Mouse (Mus musculus) liver, embryonic 14.5 days (tissue): ENCODE measurements at regions not wholly inside any gene's neighbourhood (a gene's known extent, or its start where the extent isn't known, plus 50 kb on each side); places are given as distances from the start of the nearest gene placed in this dataset.

Experiments used
- CTCF ChIP-seq: IDR thresholded peaks from 2 replicates; pipeline ENCODE4 v1.5.1; 2016; ENCODE audit warnings: antibody characterized with exemption, low read depth, control low read depth
- EP300 ChIP-seq: IDR thresholded peaks from 2 replicates; pipeline ENCODE4 v1.6.1; 2016; ENCODE audit warnings: antibody characterized with exemption, low read depth

DNA sequence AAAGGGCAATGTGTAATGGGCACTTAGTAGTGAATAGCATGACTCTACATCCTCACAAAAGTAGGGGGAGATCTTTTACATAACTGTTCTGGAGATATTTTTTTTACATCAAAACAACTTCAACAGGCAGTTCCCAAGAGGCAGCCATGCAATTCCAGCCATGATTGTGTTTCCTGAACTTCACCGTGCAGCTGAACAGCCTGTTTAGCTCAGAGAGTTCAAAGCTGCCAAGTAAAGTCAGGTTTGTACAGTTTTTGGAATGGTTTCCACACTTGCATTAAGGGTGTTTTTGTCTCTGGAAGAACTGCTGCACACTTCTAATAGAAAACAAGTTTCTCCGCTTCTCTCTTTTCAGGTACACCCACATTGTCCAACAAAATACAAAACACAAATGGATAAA, 1065.6 kb downstream of the Efna5 start:
- TF ChIP-seq CTCF = no peak
- no peak for TF ChIP-seq EP300
